Mouse (Mus musculus) large intestine, adult 2 months (tissue): ENCODE data around the gene Btbd9. TPM values are rescaled to one million over a fixed set of nuclear protein-coding genes. Genes with fewer than 3 reads are reported as not detected.
"Not testable (repeated sequence)": the region's sequence is repeated elsewhere in the genome, so short reads cannot be mapped to it uniquely, and the experiment has no call there.

Experiments
- DNase-seq: peaks from one replicate; pipeline ENCODE4 v3.0.0-alpha.2; 2012; ENCODE audit warnings: low read depth, low spot score
- WGBS: fragments of 180-500 bp; shearing (Covaris S2); methylation state at CpG from one replicate; pipeline ENCODE4 v1.1.7; 2018; 5-methylcytosine and 5-hydroxymethylcytosine counted together
- polyA plus RNA-seq: library from polyadenylated mRNA; depleted of rRNA; stranded (reverse); fragments of >200 nt; gene quantifications from 2 replicates; pipeline ENCODE4 v1.2.3, GENCODE M21; 2012

Btbd9 gene
- polyA plus RNA-seq, 1 experiment: 13.5 TPM

- 74% methylated on average over 2 of the region's 2 CpGs for WGBS
- DNase-seq: not testable (repeated sequence)
These were observed 57.1 kb downstream of the Btbd9 start for GRCm38 (mm10) chr17:30519172-30519512.

- no peak for DNase-seq
- WGBS: 80% methylated on average over 8 of the region's 8 CpGs
These were observed 57.7 kb downstream of the Btbd9 start for GRCm38 (mm10) chr17:30518431-30519171.

GRCm38 (mm10) chr17:30516580-30517340, 59.5 kb downstream of the Btbd9 start:
- no peak for DNase-seq
- WGBS: 92% methylated on average over 10 of the region's 10 CpGs

DNA sequence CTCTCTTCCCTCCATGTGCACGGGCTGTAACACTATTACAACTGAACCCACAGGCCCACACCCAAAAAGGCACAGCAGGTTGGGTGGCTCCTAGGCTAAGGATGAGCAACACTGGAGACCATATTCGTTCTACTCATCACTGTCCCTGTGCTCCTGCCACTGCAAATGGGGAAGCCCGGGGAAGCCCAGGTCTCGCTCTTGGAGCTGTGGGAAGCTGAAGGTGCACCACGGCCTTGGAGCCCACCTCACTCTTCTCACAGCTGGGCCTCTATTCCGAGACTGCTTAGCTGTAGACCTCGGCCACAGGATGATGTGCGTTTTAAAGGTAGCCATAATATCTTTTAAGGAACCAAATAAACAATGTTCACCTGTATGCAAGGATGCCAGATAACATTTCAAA, 60.9 kb downstream of the Btbd9 start:
- DNase-seq: no peak
- 94% methylated on average over 8 of the region's 8 CpGs for WGBS

- WGBS: 86% methylated on average over 9 of the region's 9 CpGs
- no peak for DNase-seq
These were observed 63.3 kb downstream of the Btbd9 start for GRCm38 (mm10) chr17:30513034-30513433.

DNA sequence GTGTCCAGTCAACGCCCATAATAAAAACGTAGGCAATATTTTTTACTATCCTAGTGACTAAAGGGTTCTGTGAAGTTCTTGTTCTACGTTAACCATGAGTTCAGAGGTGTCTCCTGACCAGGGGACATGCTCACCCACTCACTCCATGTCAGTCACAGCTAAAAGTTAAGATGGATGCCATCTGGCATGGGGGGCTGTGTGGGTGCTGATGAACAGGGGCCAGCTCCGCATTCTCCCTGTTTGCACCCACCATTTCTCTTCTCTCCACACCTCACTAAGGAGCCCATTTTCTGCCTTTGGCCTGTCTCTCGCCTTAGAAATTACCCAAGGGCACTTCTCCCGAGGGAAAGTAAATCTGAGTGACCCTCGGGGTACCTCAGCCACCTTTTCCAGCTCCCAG, 63.8 kb downstream of the Btbd9 start:
- WGBS: 68% methylated on average over 7 of the region's 7 CpGs
- DNase-seq: no peak

- DNase-seq: no peak
- WGBS: 70% methylated on average over 4 of the region's 4 CpGs
These were observed 64.3 kb downstream of the Btbd9 start for GRCm38 (mm10) chr17:30512007-30512406.

DNA sequence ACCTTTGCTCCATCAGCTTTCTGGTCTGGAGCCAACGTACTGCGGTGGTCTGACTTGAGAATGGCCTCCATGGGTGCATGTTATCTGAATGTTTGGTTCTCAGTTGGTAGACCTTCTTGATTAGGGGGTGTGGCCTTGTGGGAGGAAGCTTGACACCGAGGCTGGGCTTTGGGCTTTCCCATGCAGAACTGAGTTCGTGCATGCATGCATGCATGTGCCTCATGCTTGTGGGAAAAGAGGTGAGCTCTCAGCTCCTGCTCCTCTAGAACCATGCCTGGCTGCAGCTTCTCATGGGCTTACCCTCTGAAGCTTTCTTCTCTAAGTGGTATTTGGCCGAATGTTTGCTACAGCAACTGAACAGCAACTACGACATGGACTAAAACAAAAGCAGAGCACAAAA, 64.9 kb downstream of the Btbd9 start:
- WGBS: 80% methylated on average over 6 of the region's 6 CpGs
- DNase-seq: no peak

DNA sequence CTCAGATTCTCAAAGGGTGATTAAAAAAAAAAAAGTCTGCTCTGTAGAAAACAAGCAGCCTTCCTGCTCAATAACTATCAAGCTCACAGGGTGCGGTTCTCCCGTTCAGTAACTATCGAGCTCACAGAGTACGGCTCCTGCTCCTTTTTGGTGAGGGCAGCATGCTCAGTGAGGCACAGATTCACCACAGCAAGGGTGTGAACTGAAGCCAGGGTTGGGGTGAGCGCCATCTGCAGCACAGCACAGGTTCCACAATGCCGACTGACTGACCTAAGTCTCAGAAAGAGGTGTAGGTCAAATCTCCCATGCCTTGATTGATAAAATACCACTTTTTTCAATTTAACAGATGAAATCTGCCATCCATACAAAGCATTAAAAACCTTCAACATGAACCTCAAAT, 66.1 kb downstream of the Btbd9 start:
- WGBS: 78% methylated on average over 6 of the region's 6 CpGs
- DNase-seq: no peak

DNA sequence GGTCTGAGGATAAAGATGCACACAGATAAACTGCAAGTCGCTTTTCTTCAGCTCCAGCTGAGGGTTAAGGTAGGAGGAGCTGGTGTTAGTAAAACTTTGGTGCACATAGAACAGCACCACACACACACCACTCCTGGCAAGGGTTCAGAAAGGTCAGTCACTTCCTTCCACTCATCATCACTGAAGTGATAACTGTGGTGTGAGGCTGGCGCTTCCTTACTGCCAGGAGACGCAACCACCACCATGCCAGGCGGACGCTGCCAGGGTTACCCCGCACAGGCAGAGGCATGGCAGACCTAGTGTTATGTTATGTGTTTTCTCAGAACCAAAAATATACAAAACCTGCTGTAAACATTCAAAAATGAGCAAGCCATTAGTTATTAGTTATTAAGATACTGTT, 66.6 kb downstream of the Btbd9 start:
- WGBS: 94% methylated on average over 6 of the region's 6 CpGs
- DNase-seq: no peak

DNA sequence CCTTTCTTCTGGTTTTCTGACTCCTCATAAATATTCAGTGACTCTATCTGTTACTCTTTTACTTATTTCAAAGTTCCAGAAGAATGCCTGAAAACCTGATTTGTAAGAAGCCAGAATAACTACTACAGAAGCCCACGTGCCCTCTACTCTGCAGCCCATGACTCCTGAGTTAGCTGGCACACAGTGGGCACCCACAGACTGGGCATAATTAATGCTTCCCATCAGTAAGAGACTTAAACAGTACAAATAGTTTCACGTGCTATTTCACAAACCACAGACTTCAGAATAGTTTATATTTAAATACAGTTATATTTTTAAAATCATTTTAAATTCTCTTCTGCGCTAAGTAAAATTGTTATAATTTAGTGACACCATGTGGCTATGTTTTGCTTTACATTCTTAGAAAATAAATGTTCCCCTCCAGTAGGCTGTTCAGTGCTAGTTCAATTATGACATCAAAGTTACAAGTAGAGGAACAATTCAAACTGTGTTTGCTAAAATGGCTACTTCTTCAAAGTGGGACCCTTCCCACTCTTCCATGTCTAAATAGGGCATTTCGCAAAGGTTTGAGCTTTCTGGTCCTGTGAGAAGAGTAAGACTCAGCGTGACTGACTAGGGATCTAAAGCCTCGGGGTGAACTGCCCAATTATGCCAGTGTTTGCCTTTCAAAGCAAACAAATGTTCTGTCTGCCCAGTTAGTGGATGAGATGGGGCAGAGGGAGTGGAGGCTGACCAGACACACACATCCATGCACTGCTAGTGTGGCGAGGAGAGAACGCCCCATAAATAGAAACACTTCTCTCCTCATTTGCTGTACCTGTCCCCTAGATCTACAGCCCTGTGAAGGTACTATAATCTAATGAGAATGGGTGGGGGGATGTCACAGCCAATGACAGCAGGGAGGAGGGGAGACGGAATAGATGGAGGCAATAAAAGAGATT, 68.4 kb downstream of the Btbd9 start:
- 76% methylated on average over 9 of the region's 9 CpGs for whole genome bisulfite sequencing
- DNase-seq: no peak

GRCm38 (mm10) chr17:30506916-30507315, 69.4 kb downstream of the Btbd9 start:
- no peak for DNase-seq
- WGBS: 77% methylated on average over 5 of the region's 5 CpGs

- WGBS: 98% methylated on average over 11 of the region's 11 CpGs
- not testable (repeated sequence) for DNase-seq
These were observed 76.7 kb downstream of the Btbd9 start for GRCm38 (mm10) chr17:30499541-30499940.

DNA sequence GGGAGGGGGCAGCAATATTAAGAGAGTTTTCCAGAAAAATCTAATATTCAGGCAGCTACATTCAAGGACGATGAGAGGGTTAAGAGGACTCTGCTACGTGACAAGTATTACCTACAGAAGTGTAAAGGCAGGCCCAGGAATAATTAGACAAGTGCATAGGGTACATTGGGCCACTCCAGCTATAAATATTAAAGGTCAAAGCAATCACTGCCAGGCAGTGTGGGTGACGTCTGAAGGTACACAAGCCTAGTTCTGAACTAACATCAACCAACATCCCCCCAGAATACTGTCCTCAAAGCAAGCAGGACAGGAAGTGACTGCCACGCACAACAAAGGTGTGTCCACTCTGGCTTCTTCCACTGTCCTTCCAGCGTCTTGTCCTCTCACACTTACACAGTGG, 77.5 kb downstream of the Btbd9 start:
- 72% methylated on average over 5 of the region's 5 CpGs for WGBS
- no peak for DNase-seq

GRCm38 (mm10) chr17:30498376-30498719, 77.9 kb downstream of the Btbd9 start:
- peak; percentile 33 for DNase-seq
- WGBS: 37% methylated on average over 6 of the region's 6 CpGs

DNA sequence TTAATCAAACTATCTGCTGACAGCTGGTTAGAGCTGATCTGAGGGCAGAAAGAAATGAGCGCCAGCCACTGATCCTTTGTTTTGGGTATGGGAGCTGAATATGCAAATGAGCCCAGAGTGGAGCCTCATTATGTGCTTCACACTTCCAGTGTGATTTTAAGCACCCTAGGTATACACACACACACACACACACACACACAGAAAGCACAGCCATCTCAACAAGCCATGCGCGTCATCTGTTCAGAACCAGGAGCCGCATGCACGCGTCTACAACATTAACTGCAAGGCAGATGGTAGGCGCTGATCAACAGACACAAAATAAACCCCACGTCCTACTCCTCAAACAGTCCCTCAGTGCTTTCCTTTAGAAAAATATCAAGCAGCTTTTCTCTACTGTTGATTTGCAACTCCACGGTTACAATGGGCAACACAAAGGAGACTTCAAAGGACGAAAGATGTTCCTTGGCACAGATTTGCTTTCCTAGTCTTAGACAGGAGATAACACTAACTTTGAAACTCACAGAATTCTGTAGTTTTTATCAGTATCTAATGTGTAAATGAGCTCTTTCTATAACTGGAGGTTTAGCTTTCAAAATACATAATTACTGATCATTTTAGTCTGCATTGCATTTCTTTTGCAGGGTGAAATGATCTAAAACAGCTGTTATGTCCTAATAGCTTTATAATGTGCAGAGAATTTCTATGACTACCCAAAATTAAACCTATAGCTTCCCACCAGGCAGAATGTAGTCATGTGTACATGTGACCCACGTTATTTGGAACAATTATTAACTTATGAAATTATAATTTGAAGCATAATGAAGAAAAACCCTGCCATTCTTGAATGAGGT, 78.5 kb downstream of the Btbd9 start:
- WGBS: 87% methylated on average over 11 of the region's 11 CpGs
- no peak for DNase-seq

GRCm38 (mm10) chr17:30495567-30495966, 80.7 kb downstream of the Btbd9 start:
- no peak for DNase-seq
- WGBS: 71% methylated on average over 2 of the region's 2 CpGs

- WGBS: 94% methylated on average over 2 of the region's 2 CpGs
- DNase-seq: no peak
These were observed 81.1 kb downstream of the Btbd9 start for GRCm38 (mm10) chr17:30495154-30495553.

DNA sequence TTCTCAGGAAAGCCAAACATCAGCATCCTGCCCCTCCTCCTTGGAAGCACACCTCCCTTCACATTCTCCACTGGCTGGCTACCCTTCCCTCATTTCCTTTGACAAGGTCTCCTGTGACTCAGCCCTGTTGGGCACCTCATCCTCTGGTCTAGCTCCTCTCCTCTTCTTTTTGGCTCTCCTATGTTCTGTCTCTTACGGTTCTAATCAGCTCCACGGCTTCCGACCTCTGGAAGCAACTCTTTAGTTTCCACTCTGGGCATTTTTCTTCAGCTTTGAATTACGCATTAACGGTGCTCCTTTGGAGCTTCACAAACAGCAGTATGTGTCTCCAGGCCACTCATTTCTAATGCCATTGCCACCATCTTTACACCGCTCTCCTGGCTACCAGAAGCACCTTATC, 82.8 kb downstream of the Btbd9 start:
- 96% methylated on average over 6 of the region's 6 CpGs for WGBS
- DNase-seq: no peak
